Mouse (Mus musculus) layer of hippocampus, adult 8-10 months (tissue): ENCODE data around the gene Specc1. TPM values are rescaled to one million over a fixed set of nuclear protein-coding genes. Genes with fewer than 3 reads are reported as not detected.

Experiments
- DNase-seq, 2 experiments: peaks; one replicate each; pipeline ENCODE4 v3.0.0; 2022; ENCODE audit warnings: low spot score in 2 of 2
- total RNA-seq, 4 experiments: library from RNA; stranded (reverse); gene quantifications; 2 replicates each; pipeline ENCODE4 v1.2.4; 2022

Gene Specc1
- total RNA-seq, 4 experiments from 2014 or later = 72.3 to 103 (median 91.0) TPM

GRCm38 (mm10) chr11:62243871-62244270 lies 287.3 kb downstream of the Specc1 start:
- no peak for DNase-seq

- no peak for DNase-seq
Observed at GRCm38 (mm10) chr11:62244471-62244870, 287.9 kb downstream of the Specc1 start.

- DNase-seq = no peak
Observed at GRCm38 (mm10) chr11:62247759-62248400, 291.3 kb downstream of the Specc1 start.

- DNase-seq = no peak
Observed at GRCm38 (mm10) chr11:62248401-62249244, 292.1 kb downstream of the Specc1 start, which contains the start of gene Adora2b. Adora2b (plus strand) TSS chr11:62248984.

GRCm38 (mm10) chr11:62249266-62250037 lies 292.9 kb downstream of the Specc1 start:
- DNase-seq = no peak

GRCm38 (mm10) chr11:62251047-62251446 lies 294.5 kb downstream of the Specc1 start:
- no peak for DNase-seq

GRCm38 (mm10) chr11:62253380-62253779 lies 296.8 kb downstream of the Specc1 start:
- DNase-seq = no peak

- DNase-seq = no peak
Observed at GRCm38 (mm10) chr11:62259214-62259613, 302.7 kb downstream of the Specc1 start.

- no peak for DNase-seq
Observed at GRCm38 (mm10) chr11:62263599-62263998, 307.0 kb downstream of the Specc1 start.

GRCm38 (mm10) chr11:62264018-62264417 lies 307.5 kb downstream of the Specc1 start:
- no peak for DNase-seq

- no peak for DNase-seq
Observed at GRCm38 (mm10) chr11:62265642-62266041, 309.1 kb downstream of the Specc1 start.

- DNase-seq = no peak
Observed at GRCm38 (mm10) chr11:62266466-62267214, 310.1 kb downstream of the Specc1 start.

GRCm38 (mm10) chr11:62268381-62268780 lies 311.8 kb downstream of the Specc1 start:
- DNase-seq = no peak

- DNase-seq = no peak
Observed at GRCm38 (mm10) chr11:62269097-62269496, 312.5 kb downstream of the Specc1 start.

GRCm38 (mm10) chr11:62270851-62271250 lies 314.3 kb downstream of the Specc1 start:
- no peak for DNase-seq

Other genes starting within 250 kb of the Specc1 start
- gene Slc5a10, start 235.9 kb upstream of the Specc1 start, total RNA-seq = under 1 TPM; 0.23 to 0.55 (median 0.41) TPM
- 10 to 100 TPM; 45.1 to 52.9 (median 48.2) TPM for gene Prpsap2, start 194.7 kb upstream of the Specc1 start, total RNA-seq
- 10 to 100 TPM; 63.4 to 75.1 (median 70.3) TPM for gene Ulk2, start 101.7 kb upstream of the Specc1 start, total RNA-seq
- gene Akap10, start 26.5 kb upstream of the Specc1 start, total RNA-seq = 10 to 100 TPM; 29.5 to 39.3 (median 34.1) TPM